Mouse (Mus musculus): Measurements from ENCODE around the gene Foxo6.

DNA sequence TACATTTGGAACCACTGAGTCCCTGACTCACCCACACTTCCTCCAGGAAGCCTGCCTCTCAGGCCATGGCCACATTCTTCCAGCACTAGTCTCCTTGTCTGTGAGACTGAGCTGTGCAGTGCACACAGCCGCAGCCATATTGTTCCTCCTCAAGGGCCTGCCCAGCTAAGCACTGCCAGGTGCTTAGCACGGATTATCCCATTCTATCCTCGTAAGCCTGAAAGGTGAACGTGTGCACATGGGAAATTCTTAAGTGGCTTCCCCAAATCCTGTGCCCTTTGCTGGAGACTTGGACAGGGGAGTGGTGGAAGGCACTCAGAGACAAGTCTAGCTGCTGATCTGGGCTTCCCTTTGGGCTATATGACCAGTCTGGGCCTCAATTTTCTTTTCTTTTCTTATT, 29.6 kb upstream of the Foxo6 start:
- TF ChIP-seq POLR2A (IDR thresholded peaks at IDR 0.05; ENCODE audit: low read depth, low read length): no peak
- no peak for TF ChIP-seq CTCF (IDR thresholded peaks at IDR 0.05; ENCODE audit: borderline replicate concordance, insufficient read depth, low read length)

Data from embryonic fibroblast, embryonic 13.5 days (primary cell).